Mouse (Mus musculus) heart, adult 2 months (tissue): ENCODE measurements around the gene Emx2.

Experiments used
- CTCF ChIP-seq: fragments of 200-600 bp; IDR thresholded peaks from 2 replicates; pipeline ENCODE4 v1.8.1; 2022; ENCODE audit warnings: antibody characterized with exemption, mild to moderate bottlenecking, moderate library complexity
- POLR2A ChIP-seq: fragments of 200-500 bp; IDR thresholded peaks from 2 replicates; pipeline ENCODE4 v1.6.1; 2011; ENCODE audit warnings: mild to moderate bottlenecking, low read depth, low read length, control low read depth; ENCODE audit not compliant: insufficient read depth

DNA sequence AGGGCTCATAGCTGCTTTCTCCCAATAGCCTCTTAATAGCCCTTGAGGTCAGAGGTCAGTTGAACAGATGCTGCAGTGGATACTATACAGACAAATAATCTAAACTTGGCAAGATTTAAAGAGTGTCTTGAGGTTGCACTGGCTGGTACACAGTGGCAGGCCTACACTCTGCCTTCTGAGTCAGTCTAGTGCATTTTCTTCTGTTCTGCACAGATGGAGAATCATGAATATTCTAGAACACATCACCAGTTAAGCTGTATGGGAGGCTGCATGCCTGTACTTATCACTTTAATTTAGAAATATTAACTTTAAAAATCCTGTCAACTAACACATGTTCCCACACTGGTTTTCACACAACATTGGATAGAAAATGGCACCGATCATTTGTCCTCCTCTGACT, 34.1 kb downstream of the Emx2 start:
- TF ChIP-seq POLR2A: no peak
- no peak for TF ChIP-seq CTCF
